Mouse (Mus musculus): ENCODE measurements around the gene Ank2. TPM values are rescaled to one million over a fixed set of nuclear protein-coding genes. Genes with fewer than 3 reads are reported as not detected.

Ank2 gene
- total and polyA plus RNA-seq, 3 experiments, result 18.9 to 95.5 (median 57.8) TPM

DNA sequence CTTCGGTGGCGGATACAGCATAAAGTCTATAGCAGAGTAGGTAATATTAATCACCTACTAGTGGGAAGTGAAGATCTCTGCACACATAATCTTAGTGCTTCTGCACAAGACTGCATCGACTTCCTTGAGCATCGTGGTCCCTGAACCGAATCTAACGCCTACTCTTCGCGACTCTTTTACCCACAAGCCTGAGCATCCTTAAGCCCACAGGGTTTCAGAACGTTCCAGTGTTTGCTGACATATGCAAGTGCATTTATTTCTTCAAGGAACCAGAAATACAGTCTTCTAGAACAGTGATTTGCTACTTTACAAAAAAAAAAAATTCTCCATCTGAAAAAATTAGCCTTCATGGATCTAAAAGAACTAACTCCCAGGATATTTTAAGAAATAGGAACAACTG lies 527.6 kb downstream of the Ank2 start:
- TF ChIP-seq CTCF (IDR thresholded peaks at IDR 0.05; ENCODE audit: low read depth, low read length) (no peak), GATA1 (IDR thresholded peaks at IDR 0.05; ENCODE audit: borderline replicate concordance, low read length) (no peak), TAL1 (conservative IDR thresholded peaks at IDR 0.05; ENCODE audit: low read depth, low read length) (no peak), GATA2 (IDR thresholded peaks at IDR 0.05; ENCODE audit: borderline replicate concordance, low read depth, low read length) (no peak), POLR2AphosphoS5 (IDR thresholded peaks at IDR 0.05; ENCODE audit: insufficient replicate concordance, low read depth, low read length) (no peak)
- ATAC-seq (ENCODE audit: extremely low read depth, insufficient number of reproducible peaks, low FRiP score, poor library complexity, severe bottlenecking) (no peak), DNase-seq (ENCODE audit: low spot score) (no peak)
- no peaks in the 10 kb centered on the region for H3K4me1 ChIP-seq (ENCODE audit: insufficient read depth, low read depth, low read length)
- no peak overlapping the region for H3K4me3 ChIP-seq (ENCODE audit: low read depth, low read length)
- peaks cover 24% of the 10 kb centered on the region for H3K36me3 ChIP-seq (replicated peaks)
- no peaks in the 10 kb centered on the region for H3K9me3 ChIP-seq (replicated peaks)
- H3K27me3 ChIP-seq (ENCODE audit: insufficient read depth, low read length), result no peaks in the 10 kb centered on the region

DNA sequence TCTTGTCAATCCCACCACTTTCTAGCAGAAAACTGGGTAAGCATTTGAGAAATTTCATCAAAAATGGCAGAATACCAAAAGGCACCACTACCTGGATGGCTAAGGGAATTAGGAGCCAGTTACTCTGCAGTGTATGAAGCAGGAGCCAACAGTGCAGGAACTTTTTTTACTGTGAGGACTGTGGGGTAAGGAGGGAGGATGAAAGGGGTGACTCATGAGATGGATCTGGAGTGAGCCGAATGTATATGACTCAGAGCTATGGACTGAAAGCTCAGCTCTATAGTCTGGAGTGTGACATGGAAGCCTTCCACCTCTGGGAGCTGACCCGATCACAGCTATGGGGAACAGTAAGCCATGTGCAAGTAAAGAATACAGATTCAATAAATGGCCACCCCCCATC lies 530.4 kb downstream of the Ank2 start:
- no peak overlapping the region for H3K4me3 ChIP-seq (ENCODE audit: low read depth, low read length)
- no peaks in the 10 kb centered on the region for H3K4me1 ChIP-seq (ENCODE audit: insufficient read depth, low read depth, low read length)
- TF ChIP-seq CTCF (IDR thresholded peaks at IDR 0.05; ENCODE audit: low read depth, low read length), result no peak
- no peak for TF ChIP-seq POLR2AphosphoS5 (IDR thresholded peaks at IDR 0.05; ENCODE audit: insufficient replicate concordance, low read depth, low read length)
- TF ChIP-seq GATA2 (IDR thresholded peaks at IDR 0.05; ENCODE audit: borderline replicate concordance, low read depth, low read length), result no peak
- no peak for TF ChIP-seq TAL1 (conservative IDR thresholded peaks at IDR 0.05; ENCODE audit: low read depth, low read length)
- TF ChIP-seq GATA1 (IDR thresholded peaks at IDR 0.05; ENCODE audit: borderline replicate concordance, low read length), result no peak
- no peaks in the 10 kb centered on the region for H3K9me3 ChIP-seq (replicated peaks)
- DNase-seq (ENCODE audit: low spot score) (no peak), ATAC-seq (ENCODE audit: extremely low read depth, insufficient number of reproducible peaks, low FRiP score, poor library complexity, severe bottlenecking) (no peak)
- H3K36me3 ChIP-seq (replicated peaks), result peaks cover 31% of the 10 kb centered on the region
- no peaks in the 10 kb centered on the region for H3K27me3 ChIP-seq (ENCODE audit: insufficient read depth, low read length)

DNA sequence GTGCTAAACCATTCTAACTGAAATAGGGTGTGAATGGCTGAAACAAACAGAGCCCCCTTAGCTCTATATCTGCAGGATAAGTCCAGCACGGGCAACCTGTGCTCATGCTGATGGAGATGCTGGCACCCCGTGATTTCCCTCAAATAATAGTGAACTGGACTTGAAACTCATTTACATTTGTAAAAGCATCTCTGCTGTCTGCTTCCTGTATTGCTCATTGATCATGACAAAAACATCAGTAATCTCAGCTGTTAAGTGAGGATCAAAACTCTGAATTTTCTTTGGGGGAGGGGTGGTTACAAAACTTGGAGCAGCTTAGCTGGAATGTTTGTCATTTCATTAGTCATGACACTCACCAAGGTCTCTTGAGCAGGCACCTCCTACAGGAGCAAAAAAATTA lies 533.4 kb downstream of the Ank2 start:
- ATAC-seq (ENCODE audit: extremely low read depth, insufficient number of reproducible peaks, low FRiP score, poor library complexity, severe bottlenecking) (no peak), DNase-seq (ENCODE audit: low spot score) (no peak)
- H3K4me3 ChIP-seq (ENCODE audit: low read depth, low read length), result no peak overlapping the region
- TF ChIP-seq GATA1 (IDR thresholded peaks at IDR 0.05; ENCODE audit: borderline replicate concordance, low read length) (no peak), CTCF (IDR thresholded peaks at IDR 0.05; ENCODE audit: low read depth, low read length) (no peak), GATA2 (IDR thresholded peaks at IDR 0.05; ENCODE audit: borderline replicate concordance, low read depth, low read length) (no peak), POLR2AphosphoS5 (IDR thresholded peaks at IDR 0.05; ENCODE audit: insufficient replicate concordance, low read depth, low read length) (no peak), TAL1 (conservative IDR thresholded peaks at IDR 0.05; ENCODE audit: low read depth, low read length) (no peak)
- no peaks in the 10 kb centered on the region for H3K4me1 ChIP-seq (ENCODE audit: insufficient read depth, low read depth, low read length)
- H3K36me3 ChIP-seq (replicated peaks), result peaks cover 49% of the 10 kb centered on the region
- H3K9me3 ChIP-seq (replicated peaks), result no peaks in the 10 kb centered on the region
- no peaks in the 10 kb centered on the region for H3K27me3 ChIP-seq (ENCODE audit: insufficient read depth, low read length)

DNA sequence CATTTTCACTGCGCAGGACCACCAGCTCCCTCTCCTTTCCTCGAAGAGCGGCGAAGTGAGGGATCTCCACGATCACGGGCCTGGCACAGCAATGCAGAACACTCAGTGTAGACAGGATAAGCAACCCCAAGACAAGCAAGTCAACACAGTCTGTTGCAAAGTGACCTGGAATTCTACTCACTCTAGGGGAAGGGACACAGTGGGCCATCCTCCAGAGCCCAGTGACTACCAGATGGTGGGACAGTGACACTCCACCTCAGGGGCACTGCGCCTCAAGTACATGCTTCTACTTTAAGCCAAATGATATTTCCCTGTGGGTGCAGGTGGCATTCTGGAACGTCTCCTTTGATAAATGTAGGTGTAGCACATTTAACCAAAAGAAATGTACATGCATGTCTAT lies 536.8 kb downstream of the Ank2 start:
- no peaks in the 10 kb centered on the region for H3K27me3 ChIP-seq (ENCODE audit: insufficient read depth, low read length)
- DNase-seq (ENCODE audit: low spot score) (no peak), ATAC-seq (ENCODE audit: extremely low read depth, insufficient number of reproducible peaks, low FRiP score, poor library complexity, severe bottlenecking) (no peak)
- H3K4me3 ChIP-seq (ENCODE audit: low read depth, low read length), result no peak overlapping the region
- H3K4me1 ChIP-seq (ENCODE audit: insufficient read depth, low read depth, low read length), result no peaks in the 10 kb centered on the region
- H3K9me3 ChIP-seq (replicated peaks), result no peaks in the 10 kb centered on the region
- peaks cover 58% of the 10 kb centered on the region for H3K36me3 ChIP-seq (replicated peaks)
- TF ChIP-seq CTCF (IDR thresholded peaks at IDR 0.05; ENCODE audit: low read depth, low read length) (no peak), GATA1 (IDR thresholded peaks at IDR 0.05; ENCODE audit: borderline replicate concordance, low read length) (no peak), TAL1 (conservative IDR thresholded peaks at IDR 0.05; ENCODE audit: low read depth, low read length) (no peak), POLR2AphosphoS5 (IDR thresholded peaks at IDR 0.05; ENCODE audit: insufficient replicate concordance, low read depth, low read length) (no peak), GATA2 (IDR thresholded peaks at IDR 0.05; ENCODE audit: borderline replicate concordance, low read depth, low read length) (no peak)

DNA sequence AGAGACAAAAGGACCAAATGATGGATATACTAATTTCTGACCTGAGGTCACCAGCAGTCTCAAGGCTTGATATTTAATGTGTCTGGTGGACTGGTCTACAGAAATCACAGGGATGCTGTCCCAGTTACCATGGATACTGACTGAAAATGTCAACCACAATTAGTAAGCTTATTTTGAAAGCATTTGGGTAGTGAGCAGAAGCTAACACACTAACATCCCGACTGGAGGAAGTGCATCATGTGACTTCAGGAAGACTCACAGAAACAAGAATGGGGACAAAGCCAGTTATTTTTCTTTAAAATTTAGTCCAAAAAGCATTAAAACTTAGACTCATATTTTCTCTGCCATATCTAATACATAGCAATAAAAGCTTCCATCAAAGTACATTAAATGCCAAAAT lies 546.5 kb downstream of the Ank2 start:
- Histone ChIP-seq H3K4me3 (ENCODE audit: low read depth, low read length) (no peak overlapping the region), H3K4me1 (ENCODE audit: insufficient read depth, low read depth, low read length) (no peaks in the 10 kb centered on the region), H3K36me3 (replicated peaks) (peaks cover 41% of the 10 kb centered on the region), H3K9me3 (replicated peaks) (no peaks in the 10 kb centered on the region), H3K27me3 (ENCODE audit: insufficient read depth, low read length) (no peaks in the 10 kb centered on the region)
- TF ChIP-seq GATA1 (IDR thresholded peaks at IDR 0.05; ENCODE audit: borderline replicate concordance, low read length) (no peak), GATA2 (IDR thresholded peaks at IDR 0.05; ENCODE audit: borderline replicate concordance, low read depth, low read length) (no peak), POLR2AphosphoS5 (IDR thresholded peaks at IDR 0.05; ENCODE audit: insufficient replicate concordance, low read depth, low read length) (no peak), CTCF (IDR thresholded peaks at IDR 0.05; ENCODE audit: low read depth, low read length) (no peak), TAL1 (conservative IDR thresholded peaks at IDR 0.05; ENCODE audit: low read depth, low read length) (no peak)
- peak; percentile 28; the same call in 1 of the 2 replicates for ATAC-seq (ENCODE audit: extremely low read depth, insufficient number of reproducible peaks, low FRiP score, poor library complexity, severe bottlenecking)
- no peak for DNase-seq (ENCODE audit: low spot score)

DNA sequence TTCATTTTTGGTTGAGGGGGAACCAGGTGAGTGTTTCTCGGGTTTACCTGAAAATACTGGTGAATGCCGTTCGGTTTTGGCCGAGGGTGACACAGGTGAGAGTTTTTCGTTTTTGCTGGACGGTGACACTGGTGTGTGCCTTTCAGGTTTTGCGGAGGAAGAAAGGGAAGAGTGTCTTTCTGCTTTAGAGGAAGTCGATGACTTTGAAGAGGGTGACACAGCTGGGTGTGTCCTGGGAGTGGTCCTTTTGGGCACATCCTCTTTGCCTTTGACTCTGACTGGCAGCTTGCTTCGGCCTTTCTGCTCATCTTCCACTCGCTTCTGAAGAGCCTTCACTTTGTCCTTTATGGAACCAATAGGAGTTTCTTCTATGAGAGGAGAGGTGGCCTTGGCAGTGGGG lies 552.6 kb downstream of the Ank2 start:
- Histone ChIP-seq H3K4me1 (ENCODE audit: insufficient read depth, low read depth, low read length) (no peaks in the 10 kb centered on the region), H3K4me3 (ENCODE audit: low read depth, low read length) (no peak overlapping the region), H3K36me3 (replicated peaks) (peaks cover 75% of the 10 kb centered on the region), H3K9me3 (replicated peaks) (no peaks in the 10 kb centered on the region), H3K27me3 (ENCODE audit: insufficient read depth, low read length) (no peaks in the 10 kb centered on the region)
- TF ChIP-seq GATA1 (IDR thresholded peaks at IDR 0.05; ENCODE audit: borderline replicate concordance, low read length) (no peak), CTCF (IDR thresholded peaks at IDR 0.05; ENCODE audit: low read depth, low read length) (no peak), POLR2AphosphoS5 (IDR thresholded peaks at IDR 0.05; ENCODE audit: insufficient replicate concordance, low read depth, low read length) (no peak), GATA2 (IDR thresholded peaks at IDR 0.05; ENCODE audit: borderline replicate concordance, low read depth, low read length) (no peak), TAL1 (conservative IDR thresholded peaks at IDR 0.05; ENCODE audit: low read depth, low read length) (no peak)
- DNase-seq (ENCODE audit: low spot score) (no peak), ATAC-seq (ENCODE audit: extremely low read depth, insufficient number of reproducible peaks, low FRiP score, poor library complexity, severe bottlenecking) (no peak)

Data from G1E (cell line).